Mouse (Mus musculus) kidney, embryonic 14.5 days (tissue): ENCODE results near the gene Dnajc4. TPM values are rescaled to one million over a fixed set of nuclear protein-coding genes. Genes with fewer than 3 reads are reported as not detected.
A peak's percentile ranks its signal among the peaks of the same experiment; 100 is the strongest.

Experiments
- ATAC-seq: fragments of 200-750 bp; cut with Nextera tagmentation; 2 replicates; pipeline ENCODE4 v1.8.0; 2017; ENCODE audit warnings: moderate number of reproducible peaks, mild to moderate bottlenecking, moderate TSS enrichment, moderate library complexity; ENCODE audit not compliant: low FRiP score, low TSS enrichment
- H3K27ac ChIP-seq: fragments of 300-500 bp; sonication (generic); 2 replicates; pipeline ENCODE4 v1.5.1; 2014; ENCODE audit warnings: low read depth, mild to moderate bottlenecking, low read length, moderate library complexity, mixed read lengths
- H3K27me3 ChIP-seq: fragments of 300-500 bp; sonication (generic); 2 replicates; pipeline ENCODE4 v1.6.1; 2014; ENCODE audit warnings: mild to moderate bottlenecking, low read length; ENCODE audit not compliant: control insufficient read depth, insufficient read depth
- H3K36me3 ChIP-seq: fragments of 300-500 bp; sonication (generic); 2 replicates; pipeline ENCODE4 v1.6.1; 2014; ENCODE audit warnings: low read length, mixed read lengths; ENCODE audit not compliant: control insufficient read depth, insufficient read depth
- H3K4me1 ChIP-seq: fragments of 300-500 bp; sonication (generic); 2 replicates; pipeline ENCODE4 v1.6.1; 2014; ENCODE audit warnings: low read length, mixed read lengths; ENCODE audit not compliant: control insufficient read depth, insufficient read depth
- H3K4me2 ChIP-seq: fragments of 300-500 bp; sonication (generic); replicated peaks from 2 replicates; pipeline ENCODE4 v1.6.1; 2014; ENCODE audit warnings: low read depth, mild to moderate bottlenecking, low read length
- H3K4me3 ChIP-seq: fragments of 300-500 bp; sonication (generic); 2 replicates; pipeline ENCODE4 v1.5.1; 2014; ENCODE audit warnings: mild to moderate bottlenecking, low read length
- H3K9ac ChIP-seq: fragments of 300-500 bp; sonication (generic); 2 replicates; pipeline ENCODE4 v1.6.1; 2014; ENCODE audit warnings: low read depth, mild to moderate bottlenecking, low read length, moderate library complexity
- H3K9me3 ChIP-seq: fragments of 300-500 bp; sonication (generic); 2 replicates; pipeline ENCODE4 v1.6.1; 2016; ENCODE audit warnings: low read length; ENCODE audit not compliant: control insufficient read depth
- WGBS: fragments of 180-500 bp; shearing (Covaris S2); extraction: QIAGEN DNeasy Blood & Tissue Kit; methylation state at CpG from one replicate; pipeline ENCODE4 v1.1.7; 2014; 5-methylcytosine and 5-hydroxymethylcytosine counted together
- polyA plus RNA-seq: library from polyadenylated mRNA; unstranded; fragments of >200 nt; fragmentation: Nextera tagmentation; extraction: Ambion mirVana; gene quantifications from 2 replicates; pipeline ENCODE4 v1.2.1, GENCODE M21; 2014

The Dnajc4 gene
- polyA plus RNA-seq, 1 experiment from 2014 or later: 24.0 TPM

GRCm38 (mm10) chr19:6954046-6954445, 38.3 kb downstream of the Dnajc4 start:
- Histone ChIP-seq H3K4me1 (peaks cover 15% of the 10 kb centered on the region), H3K36me3 (peaks cover 55% of the 10 kb centered on the region), H3K4me3 (no peak overlapping the region), H3K27ac (no peak overlapping the region), H3K4me2 (no peak overlapping the region), H3K9ac (no peak overlapping the region), H3K27me3 (no peaks in the 10 kb centered on the region), H3K9me3 (no peaks in the 10 kb centered on the region)
- ATAC-seq: no peak
- 54% methylated on average over 9 of the region's 9 CpGs for WGBS

DNA sequence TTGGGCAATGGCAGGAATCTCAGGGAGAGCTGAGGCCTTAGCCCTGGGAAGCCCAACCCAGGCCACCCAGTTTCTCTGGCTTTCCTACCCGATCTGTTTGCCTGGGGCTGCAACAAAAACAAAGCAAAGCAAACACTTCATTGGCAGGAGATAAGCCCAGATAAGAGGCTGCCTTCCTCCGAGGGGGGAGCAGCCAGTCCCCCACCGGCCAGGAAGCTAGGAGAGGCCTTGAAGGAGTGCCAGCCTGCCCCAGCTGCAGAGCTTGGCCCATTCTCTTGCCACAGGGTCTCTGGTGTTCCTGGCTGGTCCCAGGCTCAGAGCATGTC, 39.7 kb downstream of the Dnajc4 start:
- Histone ChIP-seq H3K4me1 (peaks cover 15% of the 10 kb centered on the region), H3K4me3 (peak overlapping the region; percentile 65; the same call in 1 of the 2 replicates), H3K27ac (peak overlapping the region; percentile 98; the same call in 1 of the 2 replicates), H3K27me3 (no peaks in the 10 kb centered on the region), H3K4me2 (peak overlapping the region; percentile 93), H3K9ac (no peak overlapping the region; the same call in 1 of the 2 replicates), H3K36me3 (peaks cover 43% of the 10 kb centered on the region), H3K9me3 (no peaks in the 10 kb centered on the region)
- no peak for ATAC-seq
- WGBS: 13% methylated on average over 3 of the region's 3 CpGs

DNA sequence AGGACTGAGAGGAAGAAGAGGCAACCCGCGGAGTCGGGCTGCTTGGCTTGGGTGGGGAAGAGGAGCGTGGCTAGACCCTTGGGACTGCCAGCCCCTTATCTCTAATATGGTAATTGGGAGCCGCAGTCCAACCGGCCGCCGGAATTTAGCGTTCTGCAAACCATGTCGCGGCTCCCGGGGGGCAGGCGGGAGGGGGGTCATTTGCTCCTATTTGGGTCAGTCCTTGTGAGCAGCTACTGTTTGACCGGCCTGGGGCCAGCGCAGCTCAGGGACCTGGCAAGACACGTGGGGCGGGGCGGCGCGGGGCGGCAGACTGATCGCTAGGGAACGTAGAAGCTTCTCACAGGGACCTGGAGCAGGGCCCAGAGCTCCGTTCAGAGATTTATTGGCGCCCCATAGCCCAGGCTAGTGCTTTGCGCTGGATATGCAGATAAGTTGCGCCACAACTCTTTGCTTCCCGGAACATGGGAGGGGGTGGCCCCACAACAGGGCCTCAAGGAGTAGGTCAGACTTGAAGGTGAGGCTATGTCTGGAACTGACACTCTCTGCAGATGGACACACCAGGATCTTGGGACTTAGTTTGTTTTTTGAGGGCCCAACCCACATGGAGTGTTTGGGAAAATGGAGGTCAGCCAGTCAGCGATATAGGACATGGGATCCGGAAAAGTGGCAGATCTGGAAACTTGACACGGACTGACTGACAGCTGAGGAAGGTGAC, 40.2 kb downstream of the Dnajc4 start:
- peak; percentile 25 for ATAC-seq
- Histone ChIP-seq H3K4me2 (peak overlapping the region; percentile 93), H3K4me3 (peak overlapping the region; percentile 65), H3K27me3 (no peaks in the 10 kb centered on the region), H3K27ac (peak overlapping the region; percentile 98), H3K9ac (peak overlapping the region; percentile 73), H3K9me3 (no peaks in the 10 kb centered on the region), H3K36me3 (peaks cover 38% of the 10 kb centered on the region), H3K4me1 (peaks cover 15% of the 10 kb centered on the region)
- WGBS: 2% methylated on average over 31 of the region's 31 CpGs

DNA sequence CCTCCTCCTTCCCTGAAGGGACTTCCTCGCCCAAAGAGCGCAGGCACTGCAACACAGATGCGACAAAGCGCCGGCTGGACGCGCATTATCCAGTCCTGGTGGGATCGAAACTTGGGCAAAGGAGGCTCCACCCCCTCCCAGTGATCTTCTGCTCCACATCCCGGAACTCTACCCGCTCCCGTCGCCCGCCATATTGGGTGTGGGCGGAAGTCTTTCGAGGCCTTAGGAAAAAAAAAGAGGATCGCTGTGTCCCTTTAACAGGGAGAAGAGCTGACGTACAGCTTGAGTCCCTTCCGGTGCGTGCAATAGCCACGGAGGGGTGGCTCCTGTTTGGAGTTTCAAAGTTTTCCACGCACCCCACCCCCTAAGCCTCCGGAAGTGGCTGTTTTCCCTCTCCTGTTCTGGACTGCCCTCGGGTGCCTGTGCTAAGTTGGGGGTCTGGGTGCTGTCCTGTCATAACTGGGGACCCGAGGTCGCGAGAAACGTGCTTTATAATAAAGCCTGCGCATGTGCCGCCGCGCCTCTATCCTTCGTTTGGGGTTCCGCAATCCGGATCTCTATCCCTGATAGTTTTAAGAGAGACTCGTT, 40.9 kb downstream of the Dnajc4 start:
- H3K36me3 ChIP-seq: peaks cover 31% of the 10 kb centered on the region
- peak overlapping the region; percentile 65 for H3K4me3 ChIP-seq
- peak overlapping the region; percentile 98 for H3K27ac ChIP-seq
- peak; percentile 80 for ATAC-seq
- H3K4me2 ChIP-seq: peak overlapping the region; percentile 93
- WGBS: under 1% methylated on average over 35 of the region's 35 CpGs
- peak overlapping the region; percentile 73 for H3K9ac ChIP-seq
- no peaks in the 10 kb centered on the region for H3K9me3 ChIP-seq
- no peaks in the 10 kb centered on the region for H3K27me3 ChIP-seq
- peaks cover 15% of the 10 kb centered on the region for H3K4me1 ChIP-seq

- H3K27ac ChIP-seq: peak overlapping the region; percentile 98
- 1% methylated on average over 28 of the region's 28 CpGs for WGBS
These were observed 41.7 kb downstream of the Dnajc4 start for GRCm38 (mm10) chr19:6950613-6951153.

GRCm38 (mm10) chr19:6949951-6950350, 42.4 kb downstream of the Dnajc4 start:
- Histone ChIP-seq H3K9ac (peak overlapping the region; percentile 73; the same call in 1 of the 2 replicates), H3K4me1 (peaks cover 15% of the 10 kb centered on the region), H3K27ac (peak overlapping the region; percentile 98; the same call in 1 of the 2 replicates), H3K36me3 (peaks cover 19% of the 10 kb centered on the region), H3K4me2 (peak overlapping the region; percentile 93), H3K4me3 (peak overlapping the region; percentile 65), H3K27me3 (no peaks in the 10 kb centered on the region), H3K9me3 (no peaks in the 10 kb centered on the region)
- ATAC-seq: no peak
- 55% methylated on average over 5 of the region's 5 CpGs for WGBS

More at GRCm38 (mm10) chr19:6950613-6951153, 41.7 kb downstream of the Dnajc4 start:
- peaks cover 26% of the 10 kb centered on the region for H3K36me3 ChIP-seq
- ATAC-seq: peak; percentile 48
- peak overlapping the region; percentile 73 for H3K9ac ChIP-seq
- peaks cover 15% of the 10 kb centered on the region for H3K4me1 ChIP-seq
- H3K9me3 ChIP-seq: no peaks in the 10 kb centered on the region
- no peaks in the 10 kb centered on the region for H3K27me3 ChIP-seq
- H3K4me2 ChIP-seq: peak overlapping the region; percentile 93
- H3K4me3 ChIP-seq: peak overlapping the region; percentile 65

DNA sequence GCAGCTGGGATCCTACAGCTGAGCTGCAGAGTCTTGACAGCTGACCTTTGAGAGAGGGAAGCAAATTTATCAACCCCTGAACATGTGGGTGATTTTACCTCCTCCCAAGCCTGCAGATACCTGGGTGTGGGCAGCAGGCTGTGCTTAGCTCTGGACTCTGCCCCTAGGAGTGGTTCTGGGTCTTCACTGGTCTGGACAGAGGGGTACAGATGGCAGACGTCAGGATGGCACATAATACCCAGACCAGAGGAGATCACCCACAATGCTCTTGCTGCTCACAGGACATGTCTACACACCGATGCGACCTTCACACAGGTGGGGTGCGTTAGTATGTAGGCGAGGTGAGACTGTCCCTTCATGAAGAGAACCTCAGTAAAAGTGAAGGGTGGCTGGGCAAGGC, 42.8 kb downstream of the Dnajc4 start:
- ATAC-seq: no peak
- 83% methylated on average over 5 of the region's 5 CpGs for WGBS
- H3K9me3 ChIP-seq: no peaks in the 10 kb centered on the region
- H3K36me3 ChIP-seq: peaks cover 15% of the 10 kb centered on the region
- no peak overlapping the region for H3K27ac ChIP-seq
- H3K4me3 ChIP-seq: no peak overlapping the region
- H3K4me1 ChIP-seq: peaks cover 15% of the 10 kb centered on the region
- no peak overlapping the region; the same call in 1 of the 2 replicates for H3K4me2 ChIP-seq
- no peaks in the 10 kb centered on the region for H3K27me3 ChIP-seq
- H3K9ac ChIP-seq: 0 out of 2 replicates have a peak overlapping the region, but pooled peaks have one; percentile 73

- ATAC-seq: no peak
- Histone ChIP-seq H3K4me1 (peaks cover 14% of the 10 kb centered on the region), H3K4me3 (no peak overlapping the region), H3K27me3 (no peaks in the 10 kb centered on the region), H3K9me3 (no peaks in the 10 kb centered on the region), H3K36me3 (peaks cover 8% of the 10 kb centered on the region; the same call in 1 of the 2 replicates), H3K27ac (no peak overlapping the region), H3K4me2 (no peak overlapping the region), H3K9ac (no peak overlapping the region)
- WGBS: 83% methylated on average over 4 of the region's 4 CpGs
These were observed 44.2 kb downstream of the Dnajc4 start for GRCm38 (mm10) chr19:6948186-6948585.

DNA sequence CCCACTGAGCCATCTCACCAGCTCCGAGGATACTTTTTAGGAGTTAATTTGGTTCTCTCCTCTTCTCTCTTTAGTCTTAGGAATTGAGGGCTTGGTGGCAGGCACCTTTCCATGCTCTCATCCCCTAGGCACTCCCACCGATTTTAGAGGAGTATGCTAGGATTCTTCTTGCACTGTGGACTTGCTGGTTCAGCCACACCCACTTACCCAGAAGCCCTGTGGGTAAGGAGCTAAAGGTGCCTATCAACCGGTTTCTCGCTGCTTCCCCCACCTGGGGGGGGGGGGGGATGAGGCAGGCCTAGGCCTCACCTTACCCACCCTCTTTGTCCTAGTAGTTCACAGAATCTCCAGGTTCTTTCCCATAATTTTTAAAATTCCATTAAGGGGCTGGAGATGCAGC, 44.6 kb downstream of the Dnajc4 start:
- WGBS: 49% methylated on average over 4 of the region's 4 CpGs

More for the DNA sequence above, 44.6 kb downstream of the Dnajc4 start:
- Histone ChIP-seq H3K4me3 (no peak overlapping the region), H3K4me2 (no peak overlapping the region), H3K27ac (no peak overlapping the region), H3K9me3 (no peaks in the 10 kb centered on the region), H3K9ac (no peak overlapping the region), H3K4me1 (peaks cover 9% of the 10 kb centered on the region), H3K27me3 (no peaks in the 10 kb centered on the region), H3K36me3 (0 out of 2 replicates have a peak, but pooled peaks cover 4% of the 10 kb centered on the region)
- no peak for ATAC-seq
